Mouse (Mus musculus) intestine, postnatal 0 days (tissue): ENCODE results near the gene Dtymk. TPM values are rescaled to one million over a fixed set of nuclear protein-coding genes. Genes with fewer than 3 reads are reported as not detected.
"Not testable (repeated sequence)": the region's sequence is repeated elsewhere in the genome, so short reads cannot be mapped to it uniquely, and the experiment has no call there.

ENCODE experiments used
- ATAC-seq: fragments of 200-750 bp; cut with Nextera tagmentation; 2 replicates; pipeline ENCODE4 v1.8.0; 2017; ENCODE audit warnings: mild to moderate bottlenecking, moderate TSS enrichment, moderate library complexity
- H3K27ac ChIP-seq: fragments of 300-500 bp; sonication (generic); 2 replicates; pipeline ENCODE4 v1.5.1; 2014; ENCODE audit warnings: mild to moderate bottlenecking, low read depth, low read length, moderate library complexity
- H3K27me3 ChIP-seq: fragments of 300-500 bp; sonication (generic); replicated peaks from 2 replicates; pipeline ENCODE4 v1.6.1; 2014; ENCODE audit warnings: low read length, mixed read lengths; ENCODE audit not compliant: control insufficient read depth, insufficient read depth
- H3K36me3 ChIP-seq: fragments of 300-500 bp; sonication (generic); 2 replicates; pipeline ENCODE4 v1.6.1; 2014; ENCODE audit warnings: mild to moderate bottlenecking, moderate library complexity; ENCODE audit not compliant: control insufficient read depth, insufficient read depth
- H3K4me1 ChIP-seq: fragments of 300-500 bp; sonication (generic); replicated peaks from 2 replicates; pipeline ENCODE4 v1.6.1; 2014; ENCODE audit warnings: antibody characterized with exemption, low read length, mixed read lengths; ENCODE audit not compliant: control insufficient read depth, insufficient read depth
- H3K4me2 ChIP-seq: fragments of 300-500 bp; sonication (generic); replicated peaks from 2 replicates; pipeline ENCODE4 v1.6.1; 2014; ENCODE audit warnings: low read depth, mild to moderate bottlenecking, moderate library complexity
- H3K4me3 ChIP-seq: fragments of 300-500 bp; sonication (generic); 2 replicates; pipeline ENCODE4 v1.5.1; 2014; ENCODE audit warnings: low read depth, low read length
- H3K9ac ChIP-seq: fragments of 300-500 bp; sonication (generic); 2 replicates; pipeline ENCODE4 v1.6.1; 2014; ENCODE audit warnings: mild to moderate bottlenecking, low read depth, low read length
- H3K9me3 ChIP-seq: fragments of 300-500 bp; sonication (generic); 2 replicates; pipeline ENCODE4 v1.6.1; 2016; ENCODE audit warnings: mixed run types; ENCODE audit not compliant: control insufficient read depth
- CTCF ChIP-seq: sonication (generic); IDR thresholded peaks from 2 replicates; pipeline ENCODE4 v1.5.1; 2016; ENCODE audit warnings: low read depth, mild to moderate bottlenecking, control low read depth, antibody characterized with exemption, moderate library complexity
- WGBS: fragments of 180-500 bp; shearing (Covaris S2); extraction: QIAGEN DNeasy Blood & Tissue Kit; methylation state at CpG from one replicate; pipeline ENCODE4 v1.1.7; 2014; 5-methylcytosine and 5-hydroxymethylcytosine counted together
- polyA plus RNA-seq: library from polyadenylated mRNA; unstranded; fragments of >200 nt; fragmentation: Nextera tagmentation; extraction: Ambion mirVana; gene quantifications from 2 replicates; pipeline ENCODE4 v1.2.1, GENCODE M21; 2015

The Dtymk gene
- polyA plus RNA-seq, 1 experiment from 2014 or later, result 87.1 TPM

- Histone ChIP-seq H3K27me3 (no peaks in the 10 kb centered on the region), H3K4me2 (no peak overlapping the region), H3K9ac (no peak overlapping the region), H3K4me1 (no peaks in the 10 kb centered on the region), H3K9me3 (no peaks in the 10 kb centered on the region), H3K27ac (no peak overlapping the region), H3K4me3 (no peak overlapping the region), H3K36me3 (peaks cover 17% of the 10 kb centered on the region)
- no peak for TF ChIP-seq CTCF
- WGBS, result 89% methylated on average over 4 of the region's 4 CpGs
- ATAC-seq, result no peak
Observed at GRCm38 (mm10) chr1:93835211-93835610, 33.5 kb upstream of the Dtymk start.

GRCm38 (mm10) chr1:93834671-93835150 lies 33.0 kb upstream of the Dtymk start:
- 86% methylated on average over 7 of the region's 7 CpGs for WGBS
- no peak overlapping the region for H3K9ac ChIP-seq

GRCm38 (mm10) chr1:93832754-93833360 lies 31.1 kb upstream of the Dtymk start:
- H3K27me3 ChIP-seq, H3K9me3 ChIP-seq, H3K4me3 ChIP-seq, H3K9ac ChIP-seq, H3K27ac ChIP-seq, H3K4me2 ChIP-seq, H3K4me1 ChIP-seq: not testable (repeated sequence)
- WGBS, result 77% methylated on average over 3 of the region's 4 CpGs
- peaks cover 18% of the 10 kb centered on the region for H3K36me3 ChIP-seq
- peak; percentile 52 for TF ChIP-seq CTCF
- ATAC-seq, result peak; percentile 53

More at GRCm38 (mm10) chr1:93834671-93835150, 33.0 kb upstream of the Dtymk start:
- Histone ChIP-seq H3K36me3 (peaks cover 19% of the 10 kb centered on the region), H3K4me1 (no peaks in the 10 kb centered on the region), H3K27me3 (no peaks in the 10 kb centered on the region), H3K4me2 (no peak overlapping the region), H3K9me3 (no peaks in the 10 kb centered on the region), H3K4me3 (no peak overlapping the region), H3K27ac (no peak overlapping the region)
- ATAC-seq, result no peak
- no peak for TF ChIP-seq CTCF

GRCm38 (mm10) chr1:93826540-93826835 lies 24.8 kb upstream of the Dtymk start:
- Histone ChIP-seq H3K27me3 (no peaks in the 10 kb centered on the region), H3K4me3 (no peak overlapping the region), H3K27ac (no peak overlapping the region), H3K4me2 (peak overlapping the region; percentile 82), H3K9me3 (no peaks in the 10 kb centered on the region), H3K36me3 (peaks cover 8% of the 10 kb centered on the region; the same call in 1 of the 2 replicates), H3K9ac (no peak overlapping the region), H3K4me1 (no peaks in the 10 kb centered on the region)
- 92% methylated on average over 9 of the region's 9 CpGs for WGBS
- TF ChIP-seq CTCF, result no peak
- no peak for ATAC-seq

GRCm38 (mm10) chr1:93825771-93826539 lies 24.2 kb upstream of the Dtymk start:
- 35% methylated on average over 27 of the region's 27 CpGs for WGBS
- no peak for ATAC-seq

GRCm38 (mm10) chr1:93825105-93825674 lies 23.5 kb upstream of the Dtymk start:
- peak; percentile 53 for TF ChIP-seq CTCF
- Histone ChIP-seq H3K27ac (peak overlapping the region; percentile 96), H3K4me2 (peak overlapping the region; percentile 82), H3K4me1 (no peaks in the 10 kb centered on the region), H3K27me3 (no peaks in the 10 kb centered on the region), H3K9me3 (no peaks in the 10 kb centered on the region), H3K4me3 (peak overlapping the region; percentile 49), H3K9ac (peak overlapping the region; percentile 58), H3K36me3 (peaks cover 20% of the 10 kb centered on the region; the same call in 1 of the 2 replicates)
- WGBS, result under 1% methylated on average over 30 of the region's 30 CpGs
- ATAC-seq, result peak; percentile 96

More at GRCm38 (mm10) chr1:93825771-93826539, 24.2 kb upstream of the Dtymk start:
- H3K9me3 ChIP-seq, result no peaks in the 10 kb centered on the region
- H3K9ac ChIP-seq, result peak overlapping the region; percentile 58
- H3K27ac ChIP-seq, result peak overlapping the region; percentile 96
- peaks cover 14% of the 10 kb centered on the region; the same call in 1 of the 2 replicates for H3K36me3 ChIP-seq
- H3K4me1 ChIP-seq, result no peaks in the 10 kb centered on the region
- peak; percentile 40; the same call in 1 of the 2 replicates for TF ChIP-seq CTCF
- no peaks in the 10 kb centered on the region for H3K27me3 ChIP-seq
- peak overlapping the region; percentile 82 for H3K4me2 ChIP-seq
- H3K4me3 ChIP-seq, result peak overlapping the region; percentile 49
